Mouse (Mus musculus) ES-Bruce4 (cell line): ENCODE results near the gene Specc1. TPM values are rescaled to one million over a fixed set of nuclear protein-coding genes. Genes with fewer than 3 reads are reported as not detected.

Experiments
- H3K27ac ChIP-seq: 2 replicates; pipeline ENCODE4 v1.5.1; 2012; ENCODE audit warnings: low read length, inconsistent platforms; ENCODE audit not compliant: insufficient read depth
- H3K27me3 ChIP-seq: 2 replicates; pipeline ENCODE4 v1.6.1; 2012; ENCODE audit warnings: mild to moderate bottlenecking, low read length, inconsistent platforms; ENCODE audit not compliant: control insufficient read depth, poor library complexity, insufficient read depth, severe bottlenecking
- H3K36me3 ChIP-seq: 2 replicates; pipeline ENCODE4 v1.6.1; 2012; ENCODE audit warnings: inconsistent platforms, mild to moderate bottlenecking, low read length, moderate library complexity; ENCODE audit not compliant: control insufficient read depth, poor library complexity, insufficient read depth, severe bottlenecking
- H3K4me1 ChIP-seq: one replicate; pipeline ENCODE4 v1.8.1; 2011; ENCODE audit warnings: low read length; ENCODE audit not compliant: control insufficient read depth, insufficient read depth
- H3K4me3 ChIP-seq: 2 replicates; pipeline ENCODE4 v1.5.1; 2011; ENCODE audit warnings: low read depth, mild to moderate bottlenecking, low read length
- H3K9ac ChIP-seq: 2 replicates; pipeline ENCODE4 v1.6.1; 2012; ENCODE audit warnings: low read depth, mild to moderate bottlenecking, inconsistent platforms; ENCODE audit not compliant: poor library complexity, severe bottlenecking
- H3K9me3 ChIP-seq: replicated peaks from 2 replicates; pipeline ENCODE4 v1.6.1; 2012; ENCODE audit warnings: mild to moderate bottlenecking, low read length, inconsistent platforms; ENCODE audit not compliant: control insufficient read depth, poor library complexity, insufficient read depth, severe bottlenecking
- CTCF ChIP-seq: IDR thresholded peaks from one replicate; pipeline ENCODE4 v1.8.1; 2011; ENCODE audit warnings: low read depth, low read length
- EP300 ChIP-seq: IDR thresholded peaks from 2 replicates; pipeline ENCODE4 v1.6.1; 2011; ENCODE audit warnings: low read depth, low read length; ENCODE audit not compliant: insufficient read depth
- POLR2A ChIP-seq: IDR thresholded peaks from one replicate; pipeline ENCODE4 v1.8.1; 2011; ENCODE audit warnings: low read length; ENCODE audit not compliant: insufficient read depth
- polyA plus RNA-seq: library from polyadenylated mRNA; stranded (reverse); fragments of >200 nt; gene quantifications from 2 replicates; pipeline ENCODE4 v1.2.4, GENCODE M21; 2011; ENCODE audit warnings: low read depth; ENCODE audit not compliant: missing spikeins, insufficient read depth, insufficient read length

The Specc1 gene
- polyA plus RNA-seq, 1 experiment, result 32.1 TPM

DNA sequence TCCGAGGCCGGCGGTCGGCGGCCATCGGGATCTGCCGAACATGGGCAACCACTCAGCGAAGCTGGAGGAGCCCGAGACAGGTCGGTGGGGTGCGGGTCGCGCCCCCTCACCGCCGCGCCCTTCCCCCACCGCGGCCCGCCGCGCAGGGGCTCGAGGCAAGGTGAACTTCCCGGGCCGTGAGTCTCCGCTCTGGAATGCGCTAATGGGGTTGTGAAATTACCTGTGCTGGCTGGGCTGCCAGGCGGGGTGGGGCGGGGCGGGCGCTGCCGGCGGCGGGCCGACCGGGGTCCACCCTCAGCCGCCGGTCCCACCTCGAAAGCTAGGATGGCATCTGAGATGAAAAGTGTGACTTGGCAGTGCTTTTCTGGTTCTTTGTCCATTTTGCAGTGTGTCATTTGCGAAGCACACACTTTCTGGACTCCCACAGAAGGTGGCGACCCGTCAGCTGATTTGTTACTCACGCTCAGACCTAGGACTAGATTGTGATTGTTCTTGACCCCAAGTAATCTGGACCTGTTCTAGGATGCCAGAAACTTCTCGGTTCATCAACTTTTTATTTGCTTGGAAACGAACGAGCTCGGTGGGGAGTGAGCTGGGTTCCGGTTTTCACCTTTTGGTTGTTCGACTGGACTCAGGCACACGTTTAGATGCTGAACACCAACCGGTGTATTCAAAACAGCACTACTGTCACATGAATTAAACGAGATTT lies 120.7 kb downstream of the Specc1 start:
- Histone ChIP-seq H3K27ac (no peak overlapping the region), H3K4me3 (peak overlapping the region; percentile 76), H3K9me3 (no peaks in the 10 kb centered on the region), H3K27me3 (no peaks in the 10 kb centered on the region), H3K9ac (peak overlapping the region; percentile 77), H3K36me3 (no peaks in the 10 kb centered on the region), H3K4me1 (no peaks in the 10 kb centered on the region)
- no peak for TF ChIP-seq CTCF
- no peak for TF ChIP-seq POLR2A
- TF ChIP-seq EP300, result no peak

DNA sequence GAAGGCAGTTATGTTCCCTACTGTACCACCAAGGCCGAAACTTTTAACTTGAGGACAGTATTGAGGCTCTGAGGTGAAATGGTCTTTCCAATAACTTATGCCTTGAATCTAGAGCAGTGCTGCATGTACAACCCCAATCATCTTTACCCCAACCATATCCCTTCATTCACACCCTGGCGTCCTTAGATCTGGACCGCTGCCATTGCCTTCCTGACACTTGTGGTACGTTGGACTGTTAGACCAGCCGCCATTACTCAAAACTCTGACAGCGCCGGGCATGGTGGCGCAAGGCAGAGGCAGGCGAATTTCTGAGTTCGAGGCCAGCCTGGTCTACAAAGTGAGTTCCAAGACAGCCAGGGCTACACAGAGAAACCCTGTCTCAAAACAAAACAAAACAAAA lies 121.8 kb downstream of the Specc1 start:
- H3K9me3 ChIP-seq, result no peaks in the 10 kb centered on the region
- no peak for TF ChIP-seq CTCF
- no peak for TF ChIP-seq POLR2A
- no peaks in the 10 kb centered on the region for H3K27me3 ChIP-seq
- no peak overlapping the region for H3K27ac ChIP-seq
- no peaks in the 10 kb centered on the region for H3K4me1 ChIP-seq
- no peak overlapping the region for H3K4me3 ChIP-seq
- no peak overlapping the region for H3K9ac ChIP-seq
- H3K36me3 ChIP-seq, result no peaks in the 10 kb centered on the region

GRCm38 (mm10) chr11:62079100-62079857 lies 122.7 kb downstream of the Specc1 start:
- Histone ChIP-seq H3K4me3 (no peak overlapping the region), H3K36me3 (no peaks in the 10 kb centered on the region)
- TF ChIP-seq CTCF, result no peak
- TF ChIP-seq POLR2A, result no peak
- no peak for TF ChIP-seq EP300

DNA sequence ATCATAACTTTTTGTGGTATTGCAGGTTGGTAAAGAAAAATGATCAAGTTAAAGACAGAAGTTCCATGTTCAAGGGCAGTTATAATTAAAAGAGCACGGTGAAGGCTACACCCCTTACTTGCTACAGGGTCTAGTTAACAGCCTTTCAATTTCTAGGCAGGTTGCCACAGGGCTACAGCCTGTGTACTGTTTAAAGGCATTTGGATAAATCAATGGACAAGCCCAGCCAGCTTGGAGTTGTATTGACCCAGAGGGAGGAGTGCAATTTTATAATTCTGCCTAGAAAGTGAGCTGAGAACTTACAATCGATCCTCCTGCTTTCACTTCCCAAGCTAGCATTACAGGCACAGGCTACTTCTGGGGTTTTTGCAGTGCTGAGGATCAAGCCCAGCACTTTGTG lies 123.9 kb downstream of the Specc1 start:
- no peak for TF ChIP-seq CTCF
- no peak for TF ChIP-seq POLR2A

More at GRCm38 (mm10) chr11:62079100-62079857, 122.7 kb downstream of the Specc1 start:
- Histone ChIP-seq H3K27ac (no peak overlapping the region), H3K9me3 (no peaks in the 10 kb centered on the region), H3K27me3 (no peaks in the 10 kb centered on the region), H3K9ac (no peak overlapping the region), H3K4me1 (no peaks in the 10 kb centered on the region)

GRCm38 (mm10) chr11:62086648-62087047 lies 130.1 kb downstream of the Specc1 start:
- Histone ChIP-seq H3K9me3 (no peaks in the 10 kb centered on the region), H3K27me3 (no peaks in the 10 kb centered on the region), H3K36me3 (no peaks in the 10 kb centered on the region), H3K4me1 (no peaks in the 10 kb centered on the region), H3K27ac (no peak overlapping the region), H3K4me3 (no peak overlapping the region), H3K9ac (no peak overlapping the region)
- TF ChIP-seq CTCF (no peak), EP300 (no peak), POLR2A (no peak)

More for the DNA sequence above, 123.9 kb downstream of the Specc1 start:
- H3K27me3 ChIP-seq, result no peaks in the 10 kb centered on the region
- no peak overlapping the region for H3K27ac ChIP-seq
- H3K4me3 ChIP-seq, result no peak overlapping the region
- no peaks in the 10 kb centered on the region for H3K4me1 ChIP-seq
- H3K36me3 ChIP-seq, result no peaks in the 10 kb centered on the region
- H3K9ac ChIP-seq, result no peak overlapping the region
- H3K9me3 ChIP-seq, result no peaks in the 10 kb centered on the region

DNA sequence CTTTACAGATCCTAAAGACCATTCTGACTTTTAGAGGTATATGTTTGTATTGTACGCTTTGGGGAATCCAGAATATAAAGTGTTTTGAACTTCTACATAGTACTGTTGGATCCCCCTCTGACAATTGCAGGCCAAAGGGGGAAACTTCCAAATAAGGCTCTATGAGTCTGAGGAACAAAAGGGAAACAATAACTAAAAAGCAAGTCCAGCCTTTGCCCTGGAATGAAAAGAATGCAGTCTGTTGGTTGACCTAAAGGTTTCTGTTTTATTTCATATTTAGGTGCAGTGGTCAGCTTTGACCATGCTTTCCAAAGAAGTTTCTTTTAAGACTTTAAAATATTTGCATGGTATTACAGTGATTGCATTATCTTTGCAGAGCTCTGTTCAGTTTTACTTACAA lies 130.5 kb downstream of the Specc1 start:
- H3K36me3 ChIP-seq, result no peaks in the 10 kb centered on the region
- no peaks in the 10 kb centered on the region for H3K9me3 ChIP-seq
- no peak overlapping the region for H3K9ac ChIP-seq
- no peaks in the 10 kb centered on the region for H3K27me3 ChIP-seq
- H3K27ac ChIP-seq, result no peak overlapping the region
- TF ChIP-seq POLR2A (no peak), CTCF (no peak), EP300 (no peak)
- no peaks in the 10 kb centered on the region for H3K4me1 ChIP-seq
- no peak overlapping the region for H3K4me3 ChIP-seq
